8 mouse cellular contexts compared by ENCODE assay signal in genomic region chr12:20844873-20845272, GRCm38 (mm10).
DNase-seq lines count a peak whose midpoint lies in the region; ATAC-seq and TF ChIP-seq lines count a peak whose summit lies in the region.
"Not testable (repeated sequence)": the region's sequence is repeated elsewhere in the genome, so short reads cannot be mapped to it uniquely, and the experiment has no call there.

No protein-coding gene starts in this region.

- peak overlapping the region; percentile 5; the same call in 1 of the 2 replicates for H3K4me3 ChIP-seq in hindbrain, embryonic 12.5 days
- H3K4me3 ChIP-seq in lung, adult 2 months (replicated peaks; ENCODE audit: extremely low read depth, low read depth, low read length) = not testable (repeated sequence)
- H3K4me3 ChIP-seq in neural tube, embryonic 13.5 days = peak overlapping the region; percentile 23

- not testable (repeated sequence) for H3K4me1 ChIP-seq in hindbrain, embryonic 12.5 days; lung, adult 2 months (ENCODE audit: control insufficient read depth, insufficient read depth, low read length); neural tube, embryonic 13.5 days (replicated peaks)

- not testable (repeated sequence) for H3K27me3 ChIP-seq in hindbrain, embryonic 12.5 days; neural tube, embryonic 13.5 days

- H3K9ac ChIP-seq in hindbrain, embryonic 12.5 days = not testable (repeated sequence)
- H3K9ac ChIP-seq in neural tube, embryonic 13.5 days = peak overlapping the region; percentile 52; the same call in 1 of the 2 replicates

- peaks cover 31% of the 10 kb centered on the region for H3K9me3 ChIP-seq in hindbrain, embryonic 12.5 days (replicated peaks)
- H3K9me3 ChIP-seq in neural tube, embryonic 13.5 days = peaks cover 26% of the 10 kb centered on the region

- 49% methylated on average over 7 of the region's 7 CpGs for WGBS in hindbrain, embryonic 12.5 days
- WGBS in lung, adult 2 months = 43% methylated on average over 7 of the region's 7 CpGs
- WGBS in neural tube, embryonic 13.5 days = 54% methylated on average over 7 of the region's 7 CpGs

- ATAC-seq in hindbrain, embryonic 12.5 days (ENCODE audit: low FRiP score) = not testable (repeated sequence)
- peak; percentile 75 for ATAC-seq in neural tube, embryonic 13.5 days (ENCODE audit: low read depth)

- H3K36me3 ChIP-seq in hindbrain, embryonic 12.5 days; neural tube, embryonic 13.5 days: not testable (repeated sequence)

- not testable (repeated sequence) for TF ChIP-seq POLR2A in lung, adult 2 months (IDR thresholded peaks at IDR 0.05; ENCODE audit: borderline replicate concordance, extremely low read depth, low read depth, low read length)

- not testable (repeated sequence) for H3K27ac ChIP-seq in hindbrain, embryonic 12.5 days; neural tube, embryonic 13.5 days (replicated peaks)

- not testable (repeated sequence) for TF ChIP-seq CTCF in lung, adult 2 months (IDR thresholded peaks at IDR 0.05; ENCODE audit: insufficient read depth, low read length)

- peak; percentile 37 for DNase-seq in MN1 (ENCODE audit: low spot score)
- peak; percentile 11 for DNase-seq in cerebellum, adult 9-10 months
- peak; percentile 5 for DNase-seq in gastrocnemius, adult 18-20 months (ENCODE audit: low spot score)
- DNase-seq in kidney, postnatal 14 days = peak; percentile 2
- DNase-seq in lung, adult 2 months = peak; percentile 4
- DNase-seq in thymus, postnatal 4 days = peak; percentile 33

- 0 out of 2 replicates have a peak overlapping the region, but pooled peaks have one; percentile 13 for H3K4me2 ChIP-seq in hindbrain, embryonic 12.5 days (replicated peaks)
- peak overlapping the region; percentile 31 for H3K4me2 ChIP-seq in neural tube, embryonic 13.5 days
